Mouse (Mus musculus) MEL (cell line): ENCODE data around the gene Hoxc5.

Experiments used
- BHLHE40 ChIP-seq: IDR thresholded peaks from 2 replicates; pipeline ENCODE4 v1.6.1; 2012; ENCODE audit warnings: low read depth, mild to moderate bottlenecking, inconsistent platforms, low read length, improper control_type of control experiment, borderline replicate concordance
- CTCF ChIP-seq, 3 experiments: IDR thresholded peaks in 2 of 3; conservative IDR thresholded peaks in 1 of 3; 2 replicates each; pipeline ENCODE4 v1.5.1; 2011 to 2012; ENCODE audit warnings: low read length in 3 of 3, low read depth in 2 of 3, mild to moderate bottlenecking in 2 of 3, improper control_type of control experiment in 1 of 3, inconsistent platforms in 1 of 3, mixed read lengths in 1 of 3, moderate library complexity in 1 of 3; ENCODE audit not compliant: control insufficient read depth in 1 of 3, insufficient read depth in 1 of 3, poor library complexity in 1 of 3, severe bottlenecking in 1 of 3
- EP300 ChIP-seq, 2 experiments: IDR thresholded peaks; 2 replicates each; pipeline ENCODE4 v1.6.1; 2011; ENCODE audit warnings: improper control_type of control experiment in 2 of 2, low read length in 2 of 2, low read depth in 1 of 2, mild to moderate bottlenecking in 1 of 2
- GATA1 ChIP-seq: IDR thresholded peaks from 2 replicates; pipeline ENCODE4 v1.6.1; 2011; ENCODE audit warnings: low read depth, low read length, improper control_type of control experiment
- HCFC1 ChIP-seq: IDR thresholded peaks from 2 replicates; pipeline ENCODE4 v1.6.1; 2012; ENCODE audit warnings: low read depth, mild to moderate bottlenecking, inconsistent platforms, low read length, improper control_type of control experiment, moderate library complexity
- MAZ ChIP-seq: IDR thresholded peaks from 2 replicates; pipeline ENCODE4 v1.6.1; 2012; ENCODE audit warnings: low read depth, mild to moderate bottlenecking, inconsistent platforms, low read length, improper control_type of control experiment
- POLR2A ChIP-seq, 2 experiments: IDR thresholded peaks; 2 replicates each; pipeline ENCODE4 v1.6.1; 2011 to 2012; ENCODE audit warnings: low read length in 2 of 2, mild to moderate bottlenecking in 2 of 2, control low read depth in 1 of 2, improper control_type of control experiment in 1 of 2, low read depth in 1 of 2, moderate library complexity in 1 of 2; ENCODE audit not compliant: control insufficient read depth in 1 of 2, insufficient read depth in 1 of 2, poor library complexity in 1 of 2
- POLR2AphosphoS2 ChIP-seq: IDR thresholded peaks from 2 replicates; pipeline ENCODE4 v1.6.1; 2011; ENCODE audit warnings: low read length, improper control_type of control experiment
- POLR2AphosphoS5 ChIP-seq: IDR thresholded peaks from 2 replicates; pipeline ENCODE4 v1.6.1; 2012; ENCODE audit warnings: low read depth, borderline replicate concordance, mild to moderate bottlenecking, inconsistent platforms, low read length, moderate library complexity, mixed read lengths
- TAL1 ChIP-seq: IDR thresholded peaks from 2 replicates; pipeline ENCODE4 v1.6.1; 2012; ENCODE audit warnings: mild to moderate bottlenecking, inconsistent platforms, low read length, moderate library complexity, mixed read lengths
- ZMIZ1 ChIP-seq: IDR thresholded peaks from 2 replicates; pipeline ENCODE4 v1.6.1; 2012; ENCODE audit warnings: low read depth, mild to moderate bottlenecking, inconsistent platforms, low read length, improper control_type of control experiment, moderate library complexity

DNA sequence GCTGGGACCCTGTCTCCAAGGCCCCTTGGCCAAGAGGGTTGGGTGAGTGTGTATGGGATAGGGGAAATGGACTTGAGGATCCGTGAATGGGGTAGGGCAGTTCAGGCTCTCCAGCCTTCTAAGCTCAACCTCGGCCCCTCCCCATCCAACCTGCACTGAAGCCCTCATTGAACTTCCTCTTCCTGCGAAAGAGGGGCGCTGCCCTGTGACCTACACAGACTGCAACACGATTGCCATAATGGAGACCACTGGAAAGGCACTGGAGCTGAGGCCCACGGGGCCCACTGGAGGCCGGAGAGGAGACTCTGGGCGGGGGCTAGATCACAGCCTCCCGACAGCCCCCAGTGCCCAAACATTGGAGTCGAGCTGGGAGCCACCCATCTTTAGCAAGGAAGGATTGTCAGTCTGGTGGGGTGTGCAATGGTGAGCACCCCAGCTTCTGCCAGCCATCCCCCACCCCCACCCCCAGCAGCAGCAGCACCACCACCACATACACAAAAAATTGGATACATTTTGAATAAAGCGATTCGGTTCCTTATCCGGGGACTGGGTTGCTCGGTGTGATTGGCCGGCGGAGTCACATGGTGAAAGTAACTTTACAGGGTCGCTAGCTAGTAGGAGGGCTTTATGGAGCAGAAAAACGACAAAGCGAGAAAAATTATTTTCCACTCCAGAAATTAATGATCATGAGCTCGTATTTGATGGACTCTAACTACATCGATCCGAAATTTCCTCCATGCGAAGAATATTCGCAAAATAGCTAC, 67.0 kb downstream of the Hoxc5 start:
- TF ChIP-seq GATA1 (no peak), TAL1 (no peak), CTCF (IDR thresholded peaks at IDR 0.05 in 2 of 3, conservative IDR thresholded peaks at IDR 0.05 in 1 of 3; ENCODE audit: control insufficient read depth in 1 of 3, insufficient read depth in 1 of 3, low read depth in 2 of 3, low read length in 3 of 3, poor library complexity in 1 of 3, severe bottlenecking in 1 of 3) (no peak), POLR2AphosphoS5 (no peak), MAZ (peak; percentile 69; the same call in 1 of the 2 replicates), POLR2A (IDR thresholded peaks at IDR 0.05; ENCODE audit: control insufficient read depth in 1 of 2, insufficient read depth in 1 of 2, low read depth in 1 of 2, low read length in 2 of 2, poor library complexity in 1 of 2) (peak; percentile 31 to 57; a peak in 2 of 4 replicates), HCFC1 (0 out of 2 replicates have a peak, but pooled peaks have one; percentile 44), POLR2AphosphoS2 (no peak), BHLHE40 (no peak), ZMIZ1 (peak; percentile 52; the same call in 1 of the 2 replicates), EP300 (IDR thresholded peaks at IDR 0.05; ENCODE audit: low read depth in 1 of 2, low read length in 2 of 2) (no peak)
